Mouse (Mus musculus) stomach, embryonic 15.5 days (tissue): ENCODE data around the gene Zfp536. TPM values are rescaled to one million over a fixed set of nuclear protein-coding genes. Genes with fewer than 3 reads are reported as not detected.

Source experiments
- ATAC-seq: fragments of 200-750 bp; cut with Nextera tagmentation; 2 replicates; pipeline ENCODE4 v1.8.0; 2017; ENCODE audit warnings: low read depth, moderate number of reproducible peaks, moderate TSS enrichment; ENCODE audit not compliant: insufficient read depth, low FRiP score
- H3K27ac ChIP-seq: fragments of 300-500 bp; sonication (generic); 2 replicates; pipeline ENCODE4 v1.5.1; 2015; ENCODE audit warnings: mild to moderate bottlenecking, inconsistent platforms
- H3K27me3 ChIP-seq: fragments of 300-500 bp; sonication (generic); replicated peaks from 2 replicates; pipeline ENCODE4 v1.6.1; 2015; ENCODE audit warnings: inconsistent platforms
- H3K36me3 ChIP-seq: fragments of 300-500 bp; sonication (generic); 2 replicates; pipeline ENCODE4 v1.6.1; 2015; ENCODE audit warnings: inconsistent platforms
- H3K4me1 ChIP-seq: fragments of 300-500 bp; sonication (generic); 2 replicates; pipeline ENCODE4 v1.6.1; 2015; ENCODE audit warnings: inconsistent platforms
- H3K4me2 ChIP-seq: fragments of 300-500 bp; sonication (generic); 2 replicates; pipeline ENCODE4 v1.6.1; 2015; ENCODE audit warnings: mild to moderate bottlenecking, inconsistent platforms
- H3K4me3 ChIP-seq: fragments of 300-500 bp; sonication (generic); replicated peaks from 2 replicates; pipeline ENCODE4 v1.5.1; 2015; ENCODE audit warnings: inconsistent platforms
- H3K9ac ChIP-seq: fragments of 300-500 bp; sonication (generic); 2 replicates; pipeline ENCODE4 v1.6.1; 2015; ENCODE audit warnings: inconsistent platforms
- H3K9me3 ChIP-seq: fragments of 300-500 bp; sonication (generic); 2 replicates; pipeline ENCODE4 v1.6.1; 2016; ENCODE audit warnings: inconsistent platforms
- whole genome bisulfite sequencing: fragments of 180-500 bp; shearing (Covaris S2); methylation state at CpG from one replicate; pipeline ENCODE4 v1.1.7; 2015; 5-methylcytosine and 5-hydroxymethylcytosine counted together
- polyA plus RNA-seq: library from polyadenylated mRNA; unstranded; fragments of >200 nt; fragmentation: Nextera tagmentation; extraction: Ambion mirVana; gene quantifications from 2 replicates; pipeline ENCODE4 v1.2.1, GENCODE M21; 2015

The Zfp536 gene
- 12.8 and 14.0 TPM in 2 replicates for polyA plus RNA-seq

GRCm38 (mm10) chr7:37773312-37773702, at the start of gene Zfp536:
Gene Zfp536, minus strand, starts transcription at chr7:37773641.
- H3K4me2 ChIP-seq = peak within 1 kb of the TSS; percentile 99
- H3K27me3 ChIP-seq = peaks cover 51% of the 10 kb centered on the region
- ATAC-seq = no peak
- no peaks in the 10 kb centered on the region for H3K9me3 ChIP-seq
- no peaks in the 10 kb centered on the region for H3K36me3 ChIP-seq
- H3K9ac ChIP-seq = no peak within 1 kb of the TSS
- peaks cover 15% of the 10 kb centered on the region for H3K4me1 ChIP-seq
- H3K4me3 ChIP-seq = peak within 1 kb of the TSS; percentile 57
- peak within 1 kb of the TSS; percentile 79; the same call in 1 of the 2 replicates for H3K27ac ChIP-seq
- WGBS = under 1% methylated on average over 27 of the region's 27 CpGs

DNA sequence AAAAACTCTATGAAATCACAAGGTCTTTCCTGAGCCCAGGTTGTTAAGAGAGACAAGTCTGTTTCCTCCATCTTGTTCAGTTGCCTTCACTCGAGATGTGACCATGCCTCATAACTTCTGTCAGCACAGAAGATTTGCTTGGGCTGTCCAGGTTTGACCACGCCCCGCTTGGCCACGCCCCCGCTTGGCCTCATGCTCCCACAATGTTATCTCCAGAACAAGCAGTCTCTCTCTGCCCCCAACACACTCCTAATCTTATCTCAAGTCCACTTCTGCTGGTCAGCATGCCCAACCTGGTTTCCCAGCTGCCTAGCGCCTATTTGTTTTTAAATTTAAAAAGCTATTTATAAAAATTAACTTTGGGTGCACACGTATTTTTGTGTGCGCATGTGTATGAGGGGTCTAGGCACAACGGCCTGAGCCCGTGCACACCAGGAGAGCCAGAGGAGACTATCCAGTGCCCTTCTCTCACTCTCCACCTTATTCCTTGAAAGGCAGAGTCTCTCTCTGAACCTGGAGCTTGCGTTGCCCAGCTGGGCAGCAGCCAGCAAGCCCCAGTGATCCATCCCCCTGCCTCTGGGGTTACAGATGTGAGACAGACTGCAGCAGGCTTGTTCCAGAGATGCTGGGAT, 47.3 kb upstream of the Zfp536 start:
- Histone ChIP-seq H3K36me3 (no peaks in the 10 kb centered on the region), H3K9me3 (no peaks in the 10 kb centered on the region), H3K27ac (no peak overlapping the region), H3K27me3 (no peaks in the 10 kb centered on the region), H3K9ac (no peak overlapping the region), H3K4me2 (no peak overlapping the region), H3K4me1 (0 out of 2 replicates have a peak, but pooled peaks cover 3% of the 10 kb centered on the region), H3K4me3 (no peak overlapping the region)
- peak; percentile 80 for ATAC-seq
- WGBS = 60% methylated on average over 11 of the region's 11 CpGs

DNA sequence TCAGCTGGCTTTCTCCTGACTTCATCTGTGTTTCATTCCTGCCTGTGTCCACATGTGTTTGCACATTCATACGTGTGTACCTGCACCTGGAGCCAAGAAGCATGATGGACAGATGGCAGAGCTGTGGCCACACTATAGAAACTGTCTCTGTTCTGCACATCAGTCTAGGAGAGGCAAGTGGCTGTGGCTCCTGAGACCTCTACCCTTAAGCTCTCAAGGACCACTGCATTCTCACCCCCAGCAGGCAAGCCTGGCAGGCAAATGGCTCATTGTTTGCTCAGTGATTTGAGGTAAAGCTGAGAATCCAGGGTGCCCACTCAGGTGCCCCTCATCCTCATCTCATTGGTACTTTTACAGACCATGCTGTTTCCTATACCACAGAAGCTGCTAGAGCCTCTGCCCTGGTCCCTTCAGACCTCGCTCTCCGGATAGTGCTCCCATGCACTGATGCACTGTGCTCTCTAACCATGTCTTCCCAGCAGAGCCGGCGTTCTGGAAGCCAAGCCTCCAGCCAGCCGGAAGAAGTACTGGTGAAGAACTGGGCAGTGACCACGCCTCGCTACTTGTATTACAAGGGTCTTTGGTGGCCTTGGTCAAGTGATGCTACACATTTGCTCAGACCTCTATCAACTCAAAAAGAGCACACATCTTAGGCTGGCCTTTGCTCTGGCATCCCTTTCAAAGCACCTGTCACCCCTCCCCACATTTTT, 45.3 kb upstream of the Zfp536 start:
- Histone ChIP-seq H3K27me3 (no peaks in the 10 kb centered on the region), H3K9me3 (no peaks in the 10 kb centered on the region), H3K27ac (no peak overlapping the region), H3K36me3 (no peaks in the 10 kb centered on the region), H3K4me2 (no peak overlapping the region), H3K4me1 (0 out of 2 replicates have a peak, but pooled peaks cover 5% of the 10 kb centered on the region), H3K9ac (no peak overlapping the region), H3K4me3 (no peak overlapping the region)
- WGBS = 81% methylated on average over 8 of the region's 8 CpGs
- ATAC-seq = no peak

- H3K27me3 ChIP-seq = no peaks in the 10 kb centered on the region
- H3K27ac ChIP-seq = no peak overlapping the region
- ATAC-seq = no peak
- 84% methylated on average over 7 of the region's 7 CpGs for WGBS
- H3K4me2 ChIP-seq = no peak overlapping the region
- H3K9ac ChIP-seq = no peak overlapping the region
- no peaks in the 10 kb centered on the region for H3K36me3 ChIP-seq
- no peaks in the 10 kb centered on the region for H3K9me3 ChIP-seq
- H3K4me1 ChIP-seq = 0 out of 2 replicates have a peak, but pooled peaks cover 5% of the 10 kb centered on the region
- H3K4me3 ChIP-seq = no peak overlapping the region
Observed at GRCm38 (mm10) chr7:37816901-37817300, 43.5 kb upstream of the Zfp536 start.

DNA sequence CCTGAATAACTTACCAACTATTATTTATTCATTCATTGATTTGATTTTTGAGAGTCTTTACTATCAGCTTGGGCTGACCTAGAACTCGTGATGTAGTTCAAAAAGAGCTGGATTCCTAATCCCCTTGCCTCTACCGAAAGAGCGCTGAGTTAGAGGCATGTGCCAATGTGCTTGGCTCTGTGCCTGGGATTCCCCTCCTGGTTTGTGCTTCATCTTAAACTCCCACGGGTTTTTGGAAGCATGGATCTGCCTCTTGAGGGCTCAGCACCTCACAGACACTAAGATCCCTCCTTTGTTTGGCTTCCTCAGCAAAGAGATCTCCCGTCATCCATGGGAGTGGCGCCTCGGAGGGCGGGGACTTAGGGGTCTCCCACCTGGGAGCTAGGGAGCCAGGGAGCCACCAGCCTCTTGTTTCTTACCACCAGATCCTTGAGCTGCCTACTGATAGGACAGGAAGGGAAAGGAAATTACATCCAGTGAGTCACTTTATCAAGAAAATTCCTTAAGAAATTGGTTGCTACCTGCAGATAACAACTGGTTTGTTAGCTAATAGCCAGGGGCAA, 41.5 kb upstream of the Zfp536 start:
- Histone ChIP-seq H3K36me3 (no peaks in the 10 kb centered on the region), H3K4me3 (no peak overlapping the region), H3K4me1 (0 out of 2 replicates have a peak, but pooled peaks cover 2% of the 10 kb centered on the region), H3K9ac (no peak overlapping the region), H3K4me2 (no peak overlapping the region), H3K27me3 (no peaks in the 10 kb centered on the region), H3K9me3 (no peaks in the 10 kb centered on the region), H3K27ac (no peak overlapping the region)
- 52% methylated on average over 8 of the region's 8 CpGs for WGBS
- no peak for ATAC-seq

- Histone ChIP-seq H3K9me3 (no peaks in the 10 kb centered on the region), H3K4me3 (no peak overlapping the region), H3K9ac (no peak overlapping the region), H3K36me3 (no peaks in the 10 kb centered on the region), H3K4me1 (0 out of 2 replicates have a peak, but pooled peaks cover 2% of the 10 kb centered on the region), H3K27ac (no peak overlapping the region), H3K27me3 (no peaks in the 10 kb centered on the region), H3K4me2 (no peak overlapping the region)
- no peak for ATAC-seq
- WGBS = 57% methylated on average over 10 of the region's 10 CpGs
Observed at GRCm38 (mm10) chr7:37813676-37814075, 40.2 kb upstream of the Zfp536 start.

- Histone ChIP-seq H3K4me1 (no peaks in the 10 kb centered on the region), H3K27me3 (no peaks in the 10 kb centered on the region), H3K9me3 (no peaks in the 10 kb centered on the region), H3K4me2 (no peak overlapping the region), H3K36me3 (no peaks in the 10 kb centered on the region), H3K27ac (no peak overlapping the region), H3K4me3 (no peak overlapping the region), H3K9ac (no peak overlapping the region)
- 79% methylated on average over 5 of the region's 5 CpGs for WGBS
- no peak for ATAC-seq
Observed at GRCm38 (mm10) chr7:37809908-37810307, 36.5 kb upstream of the Zfp536 start.

DNA sequence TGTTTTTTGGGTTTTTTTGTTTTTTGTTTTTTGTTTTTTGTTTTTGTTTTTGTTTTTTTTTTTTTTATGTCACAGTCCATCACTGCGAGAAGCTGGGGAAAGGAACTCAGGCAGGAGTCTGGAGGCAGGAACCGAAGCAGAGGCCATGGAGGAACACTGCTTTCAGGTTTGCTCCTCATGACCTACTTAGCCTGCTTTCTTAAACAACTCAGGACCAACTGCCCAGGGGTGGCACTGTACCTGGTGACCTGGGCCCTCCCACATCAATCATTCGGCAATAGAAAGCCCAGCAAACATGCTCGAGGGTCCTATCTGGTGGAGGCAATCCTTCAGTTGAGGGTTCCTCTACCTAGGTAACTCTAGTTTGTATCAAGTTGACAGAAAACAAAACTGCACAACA, 35.6 kb upstream of the Zfp536 start:
- H3K4me2 ChIP-seq = no peak overlapping the region
- no peaks in the 10 kb centered on the region for H3K36me3 ChIP-seq
- H3K9me3 ChIP-seq = no peaks in the 10 kb centered on the region
- ATAC-seq = no peak
- H3K4me1 ChIP-seq = no peaks in the 10 kb centered on the region
- no peak overlapping the region for H3K9ac ChIP-seq
- H3K27me3 ChIP-seq = no peaks in the 10 kb centered on the region
- H3K27ac ChIP-seq = no peak overlapping the region
- no peak overlapping the region for H3K4me3 ChIP-seq
- 88% methylated on average over 4 of the region's 4 CpGs for WGBS

DNA sequence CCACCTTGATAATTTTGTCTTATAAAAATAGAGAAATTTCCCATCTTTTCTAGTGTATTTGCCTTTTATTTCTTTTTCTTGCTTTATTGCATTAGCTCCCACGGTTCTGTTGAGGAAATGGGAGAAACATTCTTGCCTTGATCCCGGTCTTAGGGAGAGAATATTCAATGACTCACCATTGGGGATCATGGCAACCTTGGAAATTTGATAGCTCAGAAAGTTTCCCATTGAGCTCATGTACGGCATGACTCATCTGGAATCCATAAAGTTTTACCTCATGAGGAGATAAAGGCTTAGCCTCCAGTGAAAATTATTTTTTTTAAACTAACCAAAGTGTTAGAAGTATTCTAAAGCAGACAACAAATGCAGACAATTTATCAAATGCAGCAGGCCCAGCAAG, 27.7 kb upstream of the Zfp536 start:
- ATAC-seq = no peak
- H3K4me1 ChIP-seq = no peaks in the 10 kb centered on the region
- H3K4me2 ChIP-seq = no peak overlapping the region
- 67% methylated on average over 3 of the region's 3 CpGs for WGBS
- no peak overlapping the region for H3K4me3 ChIP-seq
- no peaks in the 10 kb centered on the region for H3K36me3 ChIP-seq
- H3K27ac ChIP-seq = no peak overlapping the region
- no peak overlapping the region for H3K9ac ChIP-seq
- H3K27me3 ChIP-seq = no peaks in the 10 kb centered on the region
- no peaks in the 10 kb centered on the region for H3K9me3 ChIP-seq

- no peaks in the 10 kb centered on the region for H3K36me3 ChIP-seq
- no peak for ATAC-seq
- no peak overlapping the region for H3K27ac ChIP-seq
- no peak overlapping the region for H3K4me2 ChIP-seq
- H3K27me3 ChIP-seq = no peaks in the 10 kb centered on the region
- H3K9me3 ChIP-seq = no peaks in the 10 kb centered on the region
- no peaks in the 10 kb centered on the region for H3K4me1 ChIP-seq
- WGBS = 65% methylated on average over 4 of the region's 4 CpGs
- no peak overlapping the region for H3K9ac ChIP-seq
- H3K4me3 ChIP-seq = no peak overlapping the region
Observed at GRCm38 (mm10) chr7:37788721-37789120, 15.3 kb upstream of the Zfp536 start.

GRCm38 (mm10) chr7:37775502-37775901, 2.1 kb upstream of the Zfp536 start:
- H3K36me3 ChIP-seq = no peaks in the 10 kb centered on the region
- H3K4me2 ChIP-seq = no peak overlapping the region
- no peaks in the 10 kb centered on the region for H3K9me3 ChIP-seq
- no peak overlapping the region for H3K27ac ChIP-seq
- WGBS = 4% methylated on average over 15 of the region's 15 CpGs
- H3K9ac ChIP-seq = no peak overlapping the region
- H3K4me3 ChIP-seq = no peak overlapping the region
- no peak for ATAC-seq
- peaks cover 29% of the 10 kb centered on the region for H3K27me3 ChIP-seq
- 0 out of 2 replicates have a peak, but pooled peaks cover 6% of the 10 kb centered on the region for H3K4me1 ChIP-seq

DNA sequence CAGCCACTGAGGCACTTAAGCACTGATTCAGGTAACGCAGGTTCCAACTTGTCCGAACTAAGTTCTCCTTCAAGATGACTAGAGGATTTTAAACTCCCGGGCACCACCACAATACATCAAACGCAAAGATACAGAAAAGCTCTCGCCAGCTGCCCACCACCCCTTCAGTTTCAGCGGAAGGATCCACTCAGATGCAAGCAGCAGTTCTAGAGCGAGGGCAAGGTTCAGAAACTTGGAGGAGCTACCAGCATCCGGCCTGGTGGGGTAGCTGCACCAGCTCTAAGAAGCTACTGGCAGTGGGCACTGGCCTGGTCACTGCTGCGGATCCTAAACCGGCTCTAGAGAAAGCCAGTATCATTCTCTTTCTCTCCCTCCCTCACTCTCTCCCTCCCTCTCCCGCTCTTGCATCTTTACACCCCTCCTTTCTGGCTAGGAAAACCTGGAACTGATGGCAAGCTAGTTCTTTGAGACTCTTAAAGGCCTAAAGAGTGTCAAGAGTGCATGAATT, 1.1 kb upstream of the Zfp536 start:
- H3K4me1 ChIP-seq = peaks cover 12% of the 10 kb centered on the region
- H3K27ac ChIP-seq = no peak overlapping the region
- ATAC-seq = no peak
- H3K9me3 ChIP-seq = no peaks in the 10 kb centered on the region
- H3K4me3 ChIP-seq = no peak overlapping the region
- WGBS = 40% methylated on average over 11 of the region's 11 CpGs
- peaks cover 39% of the 10 kb centered on the region for H3K27me3 ChIP-seq
- H3K4me2 ChIP-seq = no peak overlapping the region
- no peak overlapping the region for H3K9ac ChIP-seq
- no peaks in the 10 kb centered on the region for H3K36me3 ChIP-seq
